Mouse (Mus musculus) kidney, embryonic 16.5 days (tissue): Measurements from ENCODE around the gene Fem1b. TPM values are rescaled to one million over a fixed set of nuclear protein-coding genes. Genes with fewer than 3 reads are reported as not detected.
"Not testable (repeated sequence)": the region's sequence is repeated elsewhere in the genome, so short reads cannot be mapped to it uniquely, and the experiment has no call there.

Source experiments
- ATAC-seq: fragments of 200-750 bp; cut with Nextera tagmentation; 2 replicates; pipeline ENCODE4 v1.8.0; 2017; ENCODE audit warnings: moderate TSS enrichment; ENCODE audit not compliant: low FRiP score, low TSS enrichment
- H3K27ac ChIP-seq: fragments of 300-500 bp; sonication (generic); 2 replicates; pipeline ENCODE4 v1.5.1; 2014; ENCODE audit warnings: low read length
- H3K27me3 ChIP-seq: fragments of 300-500 bp; sonication (generic); 2 replicates; pipeline ENCODE4 v1.6.1; 2014; ENCODE audit warnings: low read length, control low read depth, mixed read lengths; ENCODE audit not compliant: insufficient read depth
- H3K36me3 ChIP-seq: fragments of 300-500 bp; sonication (generic); 2 replicates; pipeline ENCODE4 v1.6.1; 2014; ENCODE audit warnings: low read length, control low read depth, mixed read lengths; ENCODE audit not compliant: insufficient read depth
- H3K4me1 ChIP-seq: fragments of 300-500 bp; sonication (generic); 2 replicates; pipeline ENCODE4 v1.6.1; 2014; ENCODE audit warnings: low read length, control low read depth, mixed read lengths; ENCODE audit not compliant: insufficient read depth
- H3K4me2 ChIP-seq: fragments of 300-500 bp; sonication (generic); replicated peaks from 2 replicates; pipeline ENCODE4 v1.6.1; 2014; ENCODE audit warnings: low read depth, low read length
- H3K4me3 ChIP-seq: fragments of 300-500 bp; sonication (generic); 2 replicates; pipeline ENCODE4 v1.5.1; 2014; ENCODE audit warnings: mild to moderate bottlenecking, low read length
- H3K9ac ChIP-seq: fragments of 300-500 bp; sonication (generic); replicated peaks from 2 replicates; pipeline ENCODE4 v1.6.1; 2014; ENCODE audit warnings: low read length
- H3K9me3 ChIP-seq: fragments of 300-500 bp; sonication (generic); 2 replicates; pipeline ENCODE4 v1.6.1; 2016; ENCODE audit warnings: low read length, control low read depth
- WGBS: fragments of 180-500 bp; shearing (Covaris S2); extraction: QIAGEN DNeasy Blood & Tissue Kit; methylation state at CpG from one replicate; pipeline ENCODE4 v1.1.7; 2014; 5-methylcytosine and 5-hydroxymethylcytosine counted together
- polyA plus RNA-seq: library from polyadenylated mRNA; unstranded; fragments of >200 nt; fragmentation: Nextera tagmentation; extraction: Ambion mirVana; gene quantifications from 2 replicates; pipeline ENCODE4 v1.2.1, GENCODE M21; 2015

Fem1b gene
- polyA plus RNA-seq: 23.1 and 23.5 TPM in 2 replicates

DNA sequence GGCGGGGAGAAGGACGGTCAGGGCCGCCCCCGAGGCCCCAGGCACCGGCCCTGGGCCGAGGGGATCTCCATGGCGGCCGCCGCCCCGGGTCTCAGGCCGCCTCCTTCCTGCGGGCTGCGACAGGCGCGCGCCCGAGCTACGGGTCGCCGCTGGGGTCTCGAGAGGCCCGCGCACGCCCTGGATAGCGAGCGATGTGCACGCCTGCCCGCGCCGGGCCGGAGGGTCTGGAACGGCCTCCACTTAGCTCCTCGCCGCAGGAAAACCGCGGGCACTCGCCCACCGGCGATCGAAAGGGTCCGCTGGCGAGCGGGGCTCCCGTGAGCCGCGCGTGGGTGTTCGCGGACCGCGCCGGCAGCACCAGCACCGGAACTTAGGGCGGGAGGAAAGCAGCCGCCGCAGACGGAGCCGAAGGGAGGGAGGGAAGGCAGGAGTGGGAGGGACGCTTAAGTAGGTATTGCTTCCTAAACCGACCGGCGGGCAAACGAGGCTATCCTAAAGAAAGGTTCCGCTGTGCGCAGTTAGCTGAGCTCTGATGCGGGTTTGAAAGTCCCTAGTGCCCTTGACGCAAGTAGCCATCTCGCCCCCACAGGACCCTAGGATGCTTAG is at the start of gene Fem1b:
Fem1b (minus strand) TSS at position 419 of the 606 bp plus-strand sequence.
- no peaks in the 10 kb centered on the region for H3K36me3 ChIP-seq
- under 1% methylated on average over 68 of the region's 68 CpGs for WGBS
- peak; percentile 95 for ATAC-seq
- peak within 1 kb of the TSS; percentile 98 for H3K27ac ChIP-seq
- peak within 1 kb of the TSS; percentile 90 for H3K4me2 ChIP-seq
- peaks cover 29% of the 10 kb centered on the region for H3K4me1 ChIP-seq
- H3K4me3 ChIP-seq: peak within 1 kb of the TSS; percentile 93
- H3K9me3 ChIP-seq: no peaks in the 10 kb centered on the region
- no peaks in the 10 kb centered on the region for H3K27me3 ChIP-seq
- peak within 1 kb of the TSS; percentile 94 for H3K9ac ChIP-seq

DNA sequence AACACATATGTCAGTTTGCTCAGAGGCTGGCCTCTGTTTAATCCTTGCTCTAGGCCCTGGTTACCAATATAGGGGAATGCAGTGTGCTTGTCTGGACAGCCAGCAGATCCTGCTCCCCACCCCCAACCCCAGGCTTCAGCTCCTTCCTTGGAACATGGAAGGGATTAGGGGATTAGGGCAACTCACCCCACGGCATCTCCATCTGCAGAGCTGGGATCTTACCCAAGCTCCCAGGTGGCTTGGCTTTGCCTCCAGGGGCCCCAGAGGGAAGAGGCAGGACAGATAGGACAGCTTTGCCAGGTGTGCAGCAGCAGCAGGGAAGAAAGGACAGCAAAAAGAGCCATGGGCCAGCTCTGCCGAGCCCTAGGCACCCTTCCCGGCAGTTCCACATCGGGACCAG is 49.1 kb upstream of the Fem1b start:
- H3K9me3 ChIP-seq: no peaks in the 10 kb centered on the region
- no peak overlapping the region for H3K4me3 ChIP-seq
- no peak overlapping the region for H3K4me2 ChIP-seq
- H3K4me1 ChIP-seq: peaks cover 40% of the 10 kb centered on the region
- H3K27ac ChIP-seq: no peak overlapping the region
- no peak overlapping the region for H3K9ac ChIP-seq
- H3K27me3 ChIP-seq: no peaks in the 10 kb centered on the region
- WGBS: 81% methylated on average over 4 of the region's 4 CpGs
- H3K36me3 ChIP-seq: no peaks in the 10 kb centered on the region
- no peak for ATAC-seq

DNA sequence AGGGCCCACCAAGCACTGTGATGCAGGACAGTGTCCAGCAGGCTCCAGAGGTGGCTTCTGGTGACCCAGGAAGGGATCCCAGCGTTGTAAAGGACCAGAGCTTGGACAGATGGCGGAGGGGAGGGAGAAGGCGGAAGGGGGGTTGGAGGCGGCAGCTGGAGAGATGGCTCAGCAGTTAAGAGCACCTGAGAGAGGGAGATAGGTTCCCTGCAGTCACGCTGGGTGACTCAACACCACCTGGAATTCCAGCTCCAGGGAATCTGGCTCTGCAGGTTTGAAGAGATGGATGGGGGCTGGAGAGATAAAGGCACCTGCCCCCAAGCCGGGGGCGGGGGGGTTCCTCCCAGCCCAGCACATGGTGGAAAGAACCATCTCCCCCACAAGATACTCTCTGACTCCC is 48.4 kb upstream of the Fem1b start:
- not testable (repeated sequence) for H3K27me3 ChIP-seq, H3K36me3 ChIP-seq, H3K9ac ChIP-seq, ATAC-seq, H3K4me3 ChIP-seq, H3K27ac ChIP-seq, H3K9me3 ChIP-seq
- H3K4me1 ChIP-seq: peaks cover 40% of the 10 kb centered on the region
- WGBS: 46% methylated on average over 6 of the region's 7 CpGs
- 0 out of 2 replicates have a peak overlapping the region, but pooled peaks have one; percentile 52 for H3K4me2 ChIP-seq

DNA sequence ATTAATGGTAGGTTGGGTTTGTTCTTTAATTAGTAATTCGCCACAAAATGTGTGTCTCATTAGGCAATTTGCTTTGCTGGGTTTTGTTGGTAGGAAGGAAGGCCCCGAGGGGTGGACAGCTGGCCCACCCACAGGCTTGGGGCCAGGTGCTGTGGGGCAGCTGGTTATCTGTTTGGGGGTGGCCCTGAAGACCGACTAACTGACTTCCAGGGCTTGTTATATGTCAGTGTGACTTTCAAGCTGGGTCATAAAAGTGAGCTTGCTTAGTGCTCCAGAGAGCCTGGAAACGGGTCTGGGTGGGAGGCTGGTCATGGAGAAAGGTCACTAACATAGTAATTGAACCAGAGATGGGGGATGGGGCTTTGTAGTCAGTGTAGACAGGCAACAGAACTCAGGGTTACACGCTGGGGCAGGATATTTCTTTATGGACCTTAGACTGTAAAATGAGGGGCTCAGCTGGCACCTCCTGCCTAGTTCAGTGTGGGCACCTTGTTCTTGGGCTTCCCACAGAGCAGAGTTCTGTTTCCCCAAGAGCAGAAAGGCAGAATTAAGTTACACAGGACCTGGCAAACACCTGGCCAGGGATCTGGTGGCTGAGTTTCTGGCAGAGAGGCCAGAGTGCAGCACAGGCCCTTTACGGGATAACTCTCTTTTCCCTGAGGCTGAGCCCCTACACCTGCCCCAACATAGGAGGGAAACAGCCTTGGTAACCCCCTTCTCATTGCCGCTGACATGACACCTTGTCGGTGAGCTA is 46.7 kb upstream of the Fem1b start:
- H3K4me1 ChIP-seq: peaks cover 48% of the 10 kb centered on the region
- peak; percentile 17; the same call in 1 of the 2 replicates for ATAC-seq
- H3K27ac ChIP-seq: peak overlapping the region; percentile 97
- no peaks in the 10 kb centered on the region for H3K36me3 ChIP-seq
- no peaks in the 10 kb centered on the region for H3K9me3 ChIP-seq
- peak overlapping the region; percentile 52 for H3K4me2 ChIP-seq
- peak overlapping the region; percentile 69 for H3K9ac ChIP-seq
- H3K4me3 ChIP-seq: peak overlapping the region; percentile 43
- H3K27me3 ChIP-seq: no peaks in the 10 kb centered on the region
- 23% methylated on average over 8 of the region's 8 CpGs for WGBS

DNA sequence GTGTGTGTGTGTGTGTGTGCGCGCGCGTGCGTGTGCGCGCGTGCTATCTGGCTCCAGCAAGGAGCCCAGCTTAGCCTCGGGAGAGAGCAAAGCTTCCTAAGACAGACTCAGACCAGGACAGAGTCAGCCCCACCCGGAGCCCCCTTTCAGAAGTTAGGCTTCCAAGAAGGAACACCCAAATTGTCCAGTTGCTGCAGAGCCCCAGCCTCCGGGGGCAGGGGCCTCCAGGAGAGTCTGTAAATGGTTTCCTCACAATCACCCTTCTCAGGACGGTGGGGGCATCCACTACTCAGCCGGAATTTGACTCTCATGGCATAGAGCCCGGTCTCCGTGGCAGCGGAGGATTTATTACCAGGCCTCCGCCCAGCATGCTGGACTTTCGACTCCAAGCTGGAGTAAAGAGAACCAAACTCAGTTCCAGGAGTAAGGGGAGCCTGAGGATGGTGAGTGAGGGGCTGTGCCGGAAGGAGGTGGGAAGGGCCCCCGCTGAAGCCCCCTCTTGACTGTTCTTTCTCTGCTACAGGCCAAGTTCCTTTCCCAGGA is 46.1 kb upstream of the Fem1b start, which contains the start of gene Calml4:
Calml4 (plus strand) TSS at position 362 of the 543 bp plus-strand sequence.
- H3K27ac ChIP-seq: peak within 1 kb of the TSS; percentile 97
- H3K27me3 ChIP-seq: no peaks in the 10 kb centered on the region
- H3K36me3 ChIP-seq: no peaks in the 10 kb centered on the region
- no peaks in the 10 kb centered on the region for H3K9me3 ChIP-seq
- 16% methylated on average over 20 of the region's 20 CpGs for WGBS
- peak within 1 kb of the TSS; percentile 43 for H3K4me3 ChIP-seq
- peak; percentile 87 for ATAC-seq
- peak within 1 kb of the TSS; percentile 52 for H3K4me2 ChIP-seq
- H3K9ac ChIP-seq: peak within 1 kb of the TSS; percentile 69
- H3K4me1 ChIP-seq: peaks cover 48% of the 10 kb centered on the region

DNA sequence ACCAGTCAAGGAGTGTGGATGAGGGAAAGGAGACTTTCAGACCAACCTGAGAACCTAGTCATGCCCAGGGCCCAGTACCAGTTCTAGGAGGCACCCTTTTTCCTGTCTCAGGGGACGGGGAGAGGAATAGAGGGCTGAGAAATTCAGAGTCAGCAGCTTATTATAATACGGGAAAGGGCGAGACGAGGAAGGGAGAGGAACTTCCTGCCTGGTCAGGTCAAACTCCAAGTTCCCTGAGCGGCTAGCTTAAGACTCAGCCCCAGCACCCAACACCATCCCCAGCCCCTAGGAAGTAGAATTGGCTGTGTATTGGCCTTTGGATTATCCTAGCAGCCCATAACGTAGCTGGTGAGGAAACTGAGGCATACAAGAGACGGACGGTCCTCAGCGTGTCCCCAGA is 45.5 kb upstream of the Fem1b start:
- Histone ChIP-seq H3K27me3 (no peaks in the 10 kb centered on the region), H3K36me3 (no peaks in the 10 kb centered on the region), H3K9ac (peak overlapping the region; percentile 69), H3K4me1 (peaks cover 48% of the 10 kb centered on the region), H3K4me2 (peak overlapping the region; percentile 52), H3K27ac (peak overlapping the region; percentile 97), H3K9me3 (no peaks in the 10 kb centered on the region), H3K4me3 (peak overlapping the region; percentile 43; the same call in 1 of the 2 replicates)
- WGBS: 51% methylated on average over 9 of the region's 9 CpGs
- peak; percentile 63 for ATAC-seq

DNA sequence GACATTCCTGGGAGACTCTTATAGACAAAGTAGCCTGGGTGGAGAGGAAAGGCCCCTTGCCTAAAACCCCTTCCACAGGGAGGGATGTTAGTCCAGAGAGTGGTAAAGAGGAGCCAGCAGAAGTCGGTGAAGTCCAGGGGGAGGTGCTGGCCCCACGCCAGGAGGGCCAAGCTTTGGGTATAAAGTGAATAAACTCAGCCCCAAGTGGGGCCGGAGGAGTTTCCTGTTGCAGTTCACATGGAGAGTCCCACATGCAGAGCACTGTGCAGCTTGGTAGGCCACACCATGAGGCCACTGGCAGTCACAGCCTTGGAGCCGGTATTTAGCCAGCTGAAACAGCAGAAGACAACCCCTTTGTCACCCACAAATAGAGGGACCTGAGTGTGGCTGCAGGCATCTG is 42.7 kb upstream of the Fem1b start:
- no peaks in the 10 kb centered on the region for H3K27me3 ChIP-seq
- peak overlapping the region; percentile 17; the same call in 1 of the 2 replicates for H3K27ac ChIP-seq
- no peaks in the 10 kb centered on the region for H3K9me3 ChIP-seq
- no peak for ATAC-seq
- WGBS: 32% methylated on average over 4 of the region's 4 CpGs
- no peaks in the 10 kb centered on the region for H3K36me3 ChIP-seq
- no peak overlapping the region for H3K4me2 ChIP-seq
- H3K4me3 ChIP-seq: no peak overlapping the region
- peaks cover 43% of the 10 kb centered on the region for H3K4me1 ChIP-seq
- no peak overlapping the region for H3K9ac ChIP-seq

DNA sequence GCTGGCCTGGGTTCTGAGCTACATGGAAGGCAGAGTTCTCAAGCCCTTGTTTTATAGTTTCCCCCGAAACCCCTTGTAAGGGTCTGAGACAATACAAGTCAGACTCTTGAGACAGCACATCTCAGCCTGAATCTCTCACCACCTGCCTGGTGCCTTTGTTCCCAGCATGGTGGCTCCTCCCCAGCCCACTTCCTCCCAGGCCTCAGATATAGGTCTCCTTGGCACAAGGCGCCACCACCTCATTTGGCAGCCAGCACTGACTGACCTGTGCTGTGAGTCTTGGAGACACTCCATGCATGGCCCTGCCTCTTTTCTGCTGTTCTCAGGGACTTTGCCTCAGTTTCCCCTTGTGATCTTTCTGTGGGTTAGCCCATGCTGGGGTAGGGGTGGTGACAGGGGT is 39.8 kb upstream of the Fem1b start:
- Histone ChIP-seq H3K36me3 (peaks cover 6% of the 10 kb centered on the region; the same call in 1 of the 2 replicates), H3K4me2 (no peak overlapping the region), H3K4me1 (peaks cover 17% of the 10 kb centered on the region), H3K9me3 (no peaks in the 10 kb centered on the region), H3K4me3 (no peak overlapping the region), H3K27me3 (no peaks in the 10 kb centered on the region), H3K27ac (no peak overlapping the region), H3K9ac (no peak overlapping the region)
- no peak for ATAC-seq
- WGBS: 88% methylated on average over 2 of the region's 2 CpGs

DNA sequence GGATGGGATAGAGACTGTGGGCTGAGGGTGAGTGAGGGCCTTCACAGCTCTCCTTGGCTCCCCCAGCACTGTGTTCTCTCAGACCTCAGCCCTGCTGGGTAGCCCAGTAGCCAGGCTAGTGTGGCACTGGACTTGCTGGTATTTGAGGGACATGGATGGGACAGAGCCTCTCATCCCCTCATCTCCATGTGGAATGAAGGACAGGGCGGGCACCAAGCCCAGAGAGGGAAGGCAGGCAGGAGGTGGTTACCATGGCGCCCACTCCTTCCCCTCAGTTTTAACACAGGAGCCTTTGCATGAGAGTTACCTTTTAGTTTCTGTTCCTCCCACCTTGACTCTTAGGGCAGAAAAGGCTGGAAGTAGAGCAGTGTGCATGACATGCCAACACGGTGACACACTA is 36.9 kb upstream of the Fem1b start:
- WGBS: 92% methylated on average over 3 of the region's 3 CpGs
- Histone ChIP-seq H3K27me3 (no peaks in the 10 kb centered on the region), H3K27ac (no peak overlapping the region), H3K9ac (no peak overlapping the region), H3K4me1 (peaks cover 6% of the 10 kb centered on the region; the same call in 1 of the 2 replicates), H3K36me3 (peaks cover 6% of the 10 kb centered on the region; the same call in 1 of the 2 replicates), H3K9me3 (no peaks in the 10 kb centered on the region), H3K4me3 (no peak overlapping the region), H3K4me2 (no peak overlapping the region)
- no peak for ATAC-seq
